12 mouse cellular contexts compared by ENCODE assay signal in genomic region chr6:52226569-52227257, GRCm38 (mm10). TPM values are rescaled to one million over a fixed set of nuclear protein-coding genes. Genes with fewer than 3 reads are reported as not detected.
DNase-seq lines count a peak whose midpoint lies in the region; ATAC-seq and TF ChIP-seq lines count a peak whose summit lies in the region.
"Had no signal": no experiment of that assay in that cellular context is flagged by ENCODE, and none has a peak within 500 bp of the region (broad histone marks: within the 10 kb centered on the region; RNA-seq: fewer than 3 reads in every experiment).

No protein-coding gene starts in this region.

- no peaks in the 10 kb centered on the region for H3K9me3 ChIP-seq in hindbrain, embryonic 11.5 days (ENCODE audit: control insufficient read depth, low read length)
- H3K9me3 ChIP-seq in hindbrain, embryonic 14.5 days (ENCODE audit: control insufficient read depth, low read length), result no peaks in the 10 kb centered on the region
- H3K9me3 ChIP-seq in intestine, embryonic 16.5 days (ENCODE audit: control insufficient read depth, low read length), result no peaks in the 10 kb centered on the region
- H3K9me3 ChIP-seq in limb, embryonic 12.5 days, result no peaks in the 10 kb centered on the region
- H3K9me3 ChIP-seq in lung, postnatal 0 days (ENCODE audit: low read length), result no peaks in the 10 kb centered on the region
- H3K9me3 ChIP-seq: heart, embryonic 12.5 days had no signal

- ATAC-seq in hindbrain, embryonic 11.5 days (ENCODE audit: low FRiP score), result no peak
- ATAC-seq in hindbrain, embryonic 14.5 days (ENCODE audit: low FRiP score), result no peak
- ATAC-seq in intestine, embryonic 16.5 days, result no peak
- ATAC-seq in limb, embryonic 12.5 days (ENCODE audit: insufficient number of reproducible peaks, insufficient read depth, low FRiP score, low TSS enrichment, low read depth), result peak; percentile 27
- no peak for ATAC-seq in lung, postnatal 0 days

- H3K27me3 ChIP-seq in hindbrain, embryonic 11.5 days (ENCODE audit: control insufficient read depth, insufficient read depth, low read length), result peaks cover 90% of the 10 kb centered on the region
- H3K27me3 ChIP-seq in hindbrain, embryonic 14.5 days (ENCODE audit: control insufficient read depth, insufficient read depth, low read length), result peaks cover 97% of the 10 kb centered on the region
- peaks cover 80% of the 10 kb centered on the region for H3K27me3 ChIP-seq in intestine, embryonic 16.5 days (replicated peaks; ENCODE audit: control insufficient read depth, insufficient read depth, low read length)
- no peaks in the 10 kb centered on the region for H3K27me3 ChIP-seq in limb, embryonic 12.5 days
- peaks cover 83% of the 10 kb centered on the region for H3K27me3 ChIP-seq in lung, postnatal 0 days (replicated peaks; ENCODE audit: insufficient read depth, low read length)

- H3K9ac ChIP-seq in hindbrain, embryonic 11.5 days (ENCODE audit: low read depth, low read length), result no peak overlapping the region
- no peak overlapping the region for H3K9ac ChIP-seq in hindbrain, embryonic 14.5 days
- H3K9ac ChIP-seq in intestine, embryonic 16.5 days (ENCODE audit: low read depth, low read length), result peak overlapping the region; percentile 24; the same call in 1 of the 2 replicates
- peak overlapping the region; percentile 100 for H3K9ac ChIP-seq in limb, embryonic 12.5 days (replicated peaks)
- H3K9ac ChIP-seq in lung, postnatal 0 days (replicated peaks; ENCODE audit: low read depth), result no peak overlapping the region
- H3K9ac ChIP-seq: heart, embryonic 12.5 days had no signal

- DNase-seq in hindbrain, embryonic 11.5 days (ENCODE audit: low spot score), result peak; percentile 68
- DNase-seq in hindbrain, embryonic 14.5 days (ENCODE audit: low spot score), result no peak
- DNase-seq in ES-CJ7 (ENCODE audit: low read depth, low spot score), result peak; percentile 40
- DNase-seq in cerebellum, postnatal 36 days, result no peak
- no peak for DNase-seq in lung, postnatal 0 days (ENCODE audit: low spot score)
- DNase-seq in right cerebral cortex, adult 18-20 months, result no peak
- DNase-seq: lung, postnatal 10 days had no signal

- 2% methylated on average over 26 of the region's 26 CpGs for WGBS in hindbrain, embryonic 11.5 days
- whole genome bisulfite sequencing in hindbrain, embryonic 14.5 days, result 2% methylated on average over 26 of the region's 26 CpGs
- WGBS in intestine, embryonic 16.5 days, result 5% methylated on average over 26 of the region's 26 CpGs
- WGBS in limb, embryonic 12.5 days, result under 1% methylated on average over 26 of the region's 26 CpGs
- WGBS in lung, postnatal 0 days, result 4% methylated on average over 26 of the region's 26 CpGs

- no peaks in the 10 kb centered on the region for H3K36me3 ChIP-seq in hindbrain, embryonic 11.5 days (ENCODE audit: control insufficient read depth, insufficient read depth, low read length)
- no peaks in the 10 kb centered on the region for H3K36me3 ChIP-seq in hindbrain, embryonic 14.5 days (replicated peaks; ENCODE audit: control insufficient read depth, insufficient read depth)
- no peaks in the 10 kb centered on the region for H3K36me3 ChIP-seq in intestine, embryonic 16.5 days (ENCODE audit: control insufficient read depth, insufficient read depth, low read length)
- peaks cover 34% of the 10 kb centered on the region for H3K36me3 ChIP-seq in limb, embryonic 12.5 days
- no peaks in the 10 kb centered on the region for H3K36me3 ChIP-seq in lung, postnatal 0 days (ENCODE audit: insufficient read depth, low read length)
- H3K36me3 ChIP-seq: heart, embryonic 12.5 days had no signal

- H3K4me2 ChIP-seq in hindbrain, embryonic 11.5 days (replicated peaks; ENCODE audit: low read depth, low read length), result no peak overlapping the region
- no peak overlapping the region for H3K4me2 ChIP-seq in hindbrain, embryonic 14.5 days (replicated peaks)
- peak overlapping the region; percentile 27; the same call in 1 of the 2 replicates for H3K4me2 ChIP-seq in intestine, embryonic 16.5 days (ENCODE audit: low read depth, low read length)
- peak overlapping the region; percentile 96 for H3K4me2 ChIP-seq in limb, embryonic 12.5 days
- H3K4me2 ChIP-seq in lung, postnatal 0 days (replicated peaks; ENCODE audit: low read depth, low read length), result no peak overlapping the region

- no peak overlapping the region for H3K27ac ChIP-seq in hindbrain, embryonic 11.5 days (ENCODE audit: low read depth, low read length)
- no peak overlapping the region for H3K27ac ChIP-seq in hindbrain, embryonic 14.5 days
- H3K27ac ChIP-seq in intestine, embryonic 16.5 days (ENCODE audit: low read length), result peak overlapping the region; percentile 45
- peak overlapping the region; percentile 99 for H3K27ac ChIP-seq in limb, embryonic 12.5 days
- no peak overlapping the region for H3K27ac ChIP-seq in lung, postnatal 0 days (ENCODE audit: low read length)

- no peak for TF ChIP-seq EP300 in lung, postnatal 0 days (IDR thresholded peaks at IDR 0.05)

- no peak for TF ChIP-seq CTCF in lung, postnatal 0 days (IDR thresholded peaks at IDR 0.05)

- no peak overlapping the region for H3K4me3 ChIP-seq in hindbrain, embryonic 11.5 days (ENCODE audit: low read depth, low read length)
- no peak overlapping the region for H3K4me3 ChIP-seq in hindbrain, embryonic 14.5 days (replicated peaks; ENCODE audit: low read length)
- peak overlapping the region; percentile 38; the same call in 1 of the 2 replicates for H3K4me3 ChIP-seq in intestine, embryonic 16.5 days (ENCODE audit: low read length)
- peak overlapping the region; percentile 89 for H3K4me3 ChIP-seq in limb, embryonic 12.5 days (replicated peaks)
- no peak overlapping the region; the same call in 1 of the 2 replicates for H3K4me3 ChIP-seq in lung, postnatal 0 days (ENCODE audit: low read depth, low read length)

- no peaks in the 10 kb centered on the region; the same call in 1 of the 2 replicates for H3K4me1 ChIP-seq in hindbrain, embryonic 11.5 days (replicated peaks; ENCODE audit: control insufficient read depth, insufficient read depth, low read length)
- no peaks in the 10 kb centered on the region for H3K4me1 ChIP-seq in hindbrain, embryonic 14.5 days (replicated peaks; ENCODE audit: control insufficient read depth, insufficient read depth, low read length)
- H3K4me1 ChIP-seq in intestine, embryonic 16.5 days (ENCODE audit: control insufficient read depth, insufficient read depth, low read length), result peaks cover 1% of the 10 kb centered on the region; the same call in 1 of the 2 replicates
- peaks cover 7% of the 10 kb centered on the region for H3K4me1 ChIP-seq in limb, embryonic 12.5 days (replicated peaks)
- no peaks in the 10 kb centered on the region for H3K4me1 ChIP-seq in lung, postnatal 0 days (ENCODE audit: insufficient read depth, low read depth, low read length)

RNA-seq across cellular contexts. Expression of gene Hoxa9, which starts 4.2 kb away (rescaled TPM):
- 0.25 and 1.1 TPM in 2 replicates for polyA plus RNA-seq in hindbrain, embryonic 11.5 days (2014; fragmentation: Nextera tagmentation; extraction: Ambion mirVana)
- polyA plus RNA-seq in hindbrain, embryonic 14.5 days (2014; fragmentation: Nextera tagmentation; extraction: Ambion mirVana), result 1.5 and 2.0 TPM in 2 replicates
- 3.0 and 3.2 TPM in 2 replicates for polyA plus RNA-seq in intestine, embryonic 16.5 days (2015; fragmentation: Nextera tagmentation; extraction: Ambion mirVana)
- polyA plus RNA-seq in limb, embryonic 12.5 days (2016; fragmentation: Nextera tagmentation; extraction: Ambion mirVana), result 74.7 and 77.4 TPM in 2 replicates
- polyA plus RNA-seq in lung, postnatal 0 days (2015; fragmentation: Nextera tagmentation; extraction: Ambion mirVana), result 0.06 and 0.07 TPM in 2 replicates
- polyA plus RNA-seq: frontal cortex, adult 2 months had no signal

RNA-seq across cellular contexts. Expression of gene Hoxa7, which starts 5.1 kb away (rescaled TPM):
- polyA plus RNA-seq in hindbrain, embryonic 11.5 days (2014; fragmentation: Nextera tagmentation; extraction: Ambion mirVana), result 0.34 and 1.9 TPM in 2 replicates
- polyA plus RNA-seq in hindbrain, embryonic 14.5 days (2014; fragmentation: Nextera tagmentation; extraction: Ambion mirVana), result 18.7 and 25.2 TPM in 2 replicates
- polyA plus RNA-seq in intestine, embryonic 16.5 days (2015; fragmentation: Nextera tagmentation; extraction: Ambion mirVana), result 6.0 and 8.2 TPM in 2 replicates
- 11.7 and 13.8 TPM in 2 replicates for polyA plus RNA-seq in limb, embryonic 12.5 days (2016; fragmentation: Nextera tagmentation; extraction: Ambion mirVana)
- 7.5 and 8.7 TPM in 2 replicates for polyA plus RNA-seq in lung, postnatal 0 days (2015; fragmentation: Nextera tagmentation; extraction: Ambion mirVana)
- polyA plus RNA-seq: frontal cortex, adult 2 months; heart, embryonic 12.5 days had no signal

RNA-seq across cellular contexts. Expression of gene Gm28308, which starts 13.6 kb away (rescaled TPM):
- polyA plus RNA-seq in hindbrain, embryonic 11.5 days (2014; fragmentation: Nextera tagmentation; extraction: Ambion mirVana), result not detected in 2 replicates
- polyA plus RNA-seq in hindbrain, embryonic 14.5 days (2014; fragmentation: Nextera tagmentation; extraction: Ambion mirVana), result not detected in 2 replicates
- not detected in 2 replicates for polyA plus RNA-seq in intestine, embryonic 16.5 days (2015; fragmentation: Nextera tagmentation; extraction: Ambion mirVana)
- polyA plus RNA-seq in limb, embryonic 12.5 days (2016; fragmentation: Nextera tagmentation; extraction: Ambion mirVana), result 2.1 TPM in 1 of 2 replicates, not detected in the other
- polyA plus RNA-seq in lung, postnatal 0 days (2015; fragmentation: Nextera tagmentation; extraction: Ambion mirVana), result not detected in 2 replicates
- polyA plus RNA-seq: frontal cortex, adult 2 months; heart, embryonic 12.5 days; stomach, embryonic 16.5 days had no signal

RNA-seq across cellular contexts. Expression of gene Hoxa3, which starts 13.6 kb away (rescaled TPM):
- 13.3 and 14.2 TPM in 2 replicates for polyA plus RNA-seq in hindbrain, embryonic 11.5 days (2014; fragmentation: Nextera tagmentation; extraction: Ambion mirVana)
- polyA plus RNA-seq in hindbrain, embryonic 14.5 days (2014; fragmentation: Nextera tagmentation; extraction: Ambion mirVana), result 21.7 and 24.9 TPM in 2 replicates
- 5.2 and 5.9 TPM in 2 replicates for polyA plus RNA-seq in intestine, embryonic 16.5 days (2015; fragmentation: Nextera tagmentation; extraction: Ambion mirVana)
- polyA plus RNA-seq in limb, embryonic 12.5 days (2016; fragmentation: Nextera tagmentation; extraction: Ambion mirVana), result 7.7 and 7.9 TPM in 2 replicates
- 4.3 and 4.8 TPM in 2 replicates for polyA plus RNA-seq in lung, postnatal 0 days (2015; fragmentation: Nextera tagmentation; extraction: Ambion mirVana)
- polyA plus RNA-seq: frontal cortex, adult 2 months had no signal

RNA-seq across cellular contexts. Expression of gene Hoxa10, which starts 13.9 kb away (rescaled TPM):
- polyA plus RNA-seq in hindbrain, embryonic 11.5 days (2014; fragmentation: Nextera tagmentation; extraction: Ambion mirVana), result not detected in 2 replicates
- 0.37 TPM in 1 of 2 replicates, not detected in the other for polyA plus RNA-seq in hindbrain, embryonic 14.5 days (2014; fragmentation: Nextera tagmentation; extraction: Ambion mirVana)
- polyA plus RNA-seq in intestine, embryonic 16.5 days (2015; fragmentation: Nextera tagmentation; extraction: Ambion mirVana), result 8.6 and 10.0 TPM in 2 replicates
- 272 and 294 TPM in 2 replicates for polyA plus RNA-seq in limb, embryonic 12.5 days (2016; fragmentation: Nextera tagmentation; extraction: Ambion mirVana)
- polyA plus RNA-seq in lung, postnatal 0 days (2015; fragmentation: Nextera tagmentation; extraction: Ambion mirVana), result not detected in 2 replicates
- polyA plus RNA-seq: frontal cortex, adult 2 months had no signal

Comparison
In these comparisons a context has a peak if more than half of its experiments do, and no peak if none do; other contexts are left out.
1. DNase-seq: peak in hindbrain, embryonic 11.5 days (single experiment) and ES-CJ7 (single experiment); none in hindbrain, embryonic 14.5 days (single experiment), cerebellum, postnatal 36 days (0 of 2), lung, postnatal 0 days (single experiment) and right cerebral cortex, adult 18-20 months (single experiment).
2. H3K27ac ChIP-seq: peak in intestine, embryonic 16.5 days (single experiment) and limb, embryonic 12.5 days (single experiment); none in hindbrain, embryonic 11.5 days (single experiment), hindbrain, embryonic 14.5 days (single experiment) and lung, postnatal 0 days (single experiment).
3. H3K4me2 ChIP-seq: peak in intestine, embryonic 16.5 days (single experiment) and limb, embryonic 12.5 days (single experiment); none in hindbrain, embryonic 11.5 days (single experiment), hindbrain, embryonic 14.5 days (single experiment) and lung, postnatal 0 days (single experiment).
4. H3K4me3 ChIP-seq: peak in intestine, embryonic 16.5 days (single experiment) and limb, embryonic 12.5 days (single experiment); none in hindbrain, embryonic 11.5 days (single experiment), hindbrain, embryonic 14.5 days (single experiment) and lung, postnatal 0 days (single experiment).
5. H3K9ac ChIP-seq: peak in intestine, embryonic 16.5 days (single experiment) and limb, embryonic 12.5 days (single experiment); none in hindbrain, embryonic 11.5 days (single experiment), hindbrain, embryonic 14.5 days (single experiment) and lung, postnatal 0 days (single experiment).
6. RNA of gene Hoxa9, which starts 4.2 kb away (polyA plus RNA-seq): 74.7 to 77.4 TPM in limb, embryonic 12.5 days; 3.0 to 3.2 TPM in intestine, embryonic 16.5 days, 1.5 to 2.0 TPM in hindbrain, embryonic 14.5 days, 0.25 to 1.1 TPM in hindbrain, embryonic 11.5 days and 0.06 to 0.07 TPM in lung, postnatal 0 days; every median in the first group is over 10 times any median in the second.